Mouse (Mus musculus) embryo, embryonic 10.5 days (tissue): ENCODE results near the gene Gpr162.
"Not testable (repeated sequence)": the region's sequence is repeated elsewhere in the genome, so short reads cannot be mapped to it uniquely, and the experiment has no call there.

ENCODE experiments used
- DNase-seq: peaks from one replicate; pipeline ENCODE4 v3.0.0-alpha.2; 2015; ENCODE audit warnings: low spot score

Gpr162 gene

GRCm38 (mm10) chr6:124811403-124811665, 52.4 kb downstream of the Gpr162 start:
- no peak for DNase-seq

GRCm38 (mm10) chr6:124810566-124811402, 53.0 kb downstream of the Gpr162 start:
- DNase-seq: not testable (repeated sequence)

GRCm38 (mm10) chr6:124809775-124810538, 53.8 kb downstream of the Gpr162 start:
- no peak for DNase-seq

- DNase-seq: peak; percentile 92
Observed at GRCm38 (mm10) chr6:124809052-124809774, 54.6 kb downstream of the Gpr162 start.
